Mouse (Mus musculus) layer of hippocampus, adult 2 months (tissue): ENCODE data around the gene Tm6sf2. TPM values are rescaled to one million over a fixed set of nuclear protein-coding genes. Genes with fewer than 3 reads are reported as not detected.
"Not testable (repeated sequence)": the region's sequence is repeated elsewhere in the genome, so short reads cannot be mapped to it uniquely, and the experiment has no call there.

Source experiments
- DNase-seq, 2 experiments: peaks; one replicate each; pipeline ENCODE4 v3.0.0; 2022; ENCODE audit warnings: low spot score in 2 of 2
- H3K27ac ChIP-seq: fragments of 200-600 bp; 2 replicates; pipeline ENCODE4 v1.8.1; 2022
- H3K4me3 ChIP-seq: fragments of 200-600 bp; 2 replicates; pipeline ENCODE4 v1.8.1; 2022; ENCODE audit warnings: mild to moderate bottlenecking
- CTCF ChIP-seq: fragments of 200-600 bp; conservative IDR thresholded peaks from 2 replicates; pipeline ENCODE4 v1.8.1; 2022; ENCODE audit warnings: antibody characterized with exemption, mild to moderate bottlenecking, moderate library complexity
- long read RNA-seq, 2 experiments: library from polyadenylated mRNA; stranded (forward); transcript quantifications; one replicate each; pipeline ENCODE4 v2.0.0; 2021; ENCODE audit warnings: borderline mapping rate in 2 of 2
- total RNA-seq, 2 experiments: library from RNA; stranded (reverse); gene quantifications; 2 replicates each; pipeline ENCODE4 v1.2.3; 2021

Gene Tm6sf2
- 1 to 10 TPM; 3.1 to 7.4 TPM for total RNA-seq
- long read RNA-seq, experiment 1, partial matches to known transcripts, result 0 of 1 reads
- long read RNA-seq, experiment 1, other reads (novel, unspliced or antisense), result 1 of 1 reads
- long read RNA-seq, experiment 2, partial matches to known transcripts, result 0 of 1 reads
- long read RNA-seq, experiment 2, other reads (novel, unspliced or antisense), result 1 of 1 reads

GRCm38 (mm10) chr8:70072441-70073069 lies at the start of gene Tm6sf2:
Gene Tm6sf2 (plus strand): TSS chr8:70072924.
- Histone ChIP-seq H3K27ac (no peak within 1 kb of the TSS), H3K4me3 (no peak within 1 kb of the TSS; the same call in 1 of the 2 replicates)
- DNase-seq, result no peak
- TF ChIP-seq CTCF, result no peak

DNA sequence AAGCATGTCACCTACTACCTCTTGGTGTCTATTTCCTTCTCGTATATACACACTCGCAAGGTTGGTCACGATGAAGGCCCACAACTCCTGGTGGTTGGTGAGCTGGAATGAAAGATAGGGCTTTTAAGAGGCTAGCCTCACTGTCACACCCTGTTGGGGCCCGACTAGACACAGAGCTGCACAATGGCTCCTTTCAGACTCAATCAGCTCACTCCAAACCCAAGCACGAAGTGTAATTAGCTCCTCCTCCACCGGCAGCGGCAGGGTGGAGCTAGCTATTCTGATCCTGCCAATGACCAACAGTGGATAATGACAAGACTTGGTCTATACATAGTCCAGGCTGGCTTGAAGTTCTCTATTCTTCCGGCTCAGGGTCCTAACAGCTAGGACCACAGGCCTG lies 49.1 kb upstream of the Tm6sf2 start:
- Histone ChIP-seq H3K27ac (peak overlapping the region; percentile 29; the same call in 1 of the 2 replicates), H3K4me3 (no peak overlapping the region)
- DNase-seq, result peak in 1 of 2 experiments; percentile 15
- no peak for TF ChIP-seq CTCF

DNA sequence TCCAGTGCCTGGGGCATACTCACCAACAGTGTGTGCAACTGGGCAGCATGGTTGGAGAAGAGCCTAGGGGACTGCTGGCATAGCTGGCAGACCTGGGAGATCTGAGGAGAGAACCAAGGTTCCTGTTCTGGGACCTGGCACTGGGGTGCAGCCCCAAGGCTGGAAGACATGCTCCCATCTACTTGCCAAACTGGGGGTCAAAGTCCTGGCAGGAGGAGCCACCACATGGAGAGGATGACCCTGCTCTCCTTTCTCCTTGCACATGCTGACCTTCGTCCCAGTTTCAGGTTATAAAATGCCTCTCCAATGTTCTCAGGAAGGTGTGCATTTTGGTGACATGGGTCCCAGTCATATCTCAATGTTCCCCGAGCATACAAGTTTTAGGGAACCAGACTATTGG lies 46.6 kb upstream of the Tm6sf2 start:
- no peak overlapping the region for H3K27ac ChIP-seq
- DNase-seq, result no peak
- TF ChIP-seq CTCF, result no peak
- H3K4me3 ChIP-seq, result no peak overlapping the region

- no peak for TF ChIP-seq CTCF
- Histone ChIP-seq H3K27ac (no peak overlapping the region), H3K4me3 (no peak overlapping the region)
- no peak for DNase-seq
Measured at GRCm38 (mm10) chr8:70030255-70030654, 42.5 kb upstream of the Tm6sf2 start.

DNA sequence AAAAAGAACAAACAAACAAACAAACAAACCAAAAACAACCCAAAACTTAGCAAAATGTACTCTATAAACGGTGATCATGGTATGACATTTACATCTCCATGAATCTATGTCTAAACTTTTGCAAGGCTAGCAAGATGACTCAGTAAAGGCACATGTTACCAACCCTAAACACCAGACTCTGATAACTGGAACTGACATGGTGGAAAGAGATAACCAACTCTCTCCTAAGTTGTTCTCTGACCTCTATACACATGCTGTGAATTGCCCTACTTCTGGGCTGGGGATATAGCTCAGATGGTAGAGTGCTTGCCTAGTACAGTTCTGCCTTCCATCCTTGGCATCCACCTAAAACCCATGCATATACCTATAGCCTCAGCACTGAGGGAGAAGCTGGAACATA lies 34.7 kb upstream of the Tm6sf2 start:
- Histone ChIP-seq H3K4me3 (no peak overlapping the region), H3K27ac (no peak overlapping the region)
- TF ChIP-seq CTCF, result no peak
- DNase-seq, result no peak

- no peak for DNase-seq
- TF ChIP-seq CTCF, result no peak
- Histone ChIP-seq H3K27ac (peak overlapping the region; percentile 100), H3K4me3 (peak overlapping the region; percentile 75)
Measured at GRCm38 (mm10) chr8:70041885-70042546, 30.7 kb upstream of the Tm6sf2 start.

GRCm38 (mm10) chr8:70042583-70043455 lies 29.9 kb upstream of the Tm6sf2 start, which contains the start of the genes Mau2 and Sugp1:
Gene Mau2 (minus strand): TSS chr8:70042734.
Gene Sugp1 (plus strand): TSS chr8:70042813.
- no peak for TF ChIP-seq CTCF
- DNase-seq, result peak; percentile 92 to 94
- peak within 1 kb of the TSS; percentile 75 for H3K4me3 ChIP-seq
- H3K27ac ChIP-seq, result peak within 1 kb of the TSS; percentile 100

DNA sequence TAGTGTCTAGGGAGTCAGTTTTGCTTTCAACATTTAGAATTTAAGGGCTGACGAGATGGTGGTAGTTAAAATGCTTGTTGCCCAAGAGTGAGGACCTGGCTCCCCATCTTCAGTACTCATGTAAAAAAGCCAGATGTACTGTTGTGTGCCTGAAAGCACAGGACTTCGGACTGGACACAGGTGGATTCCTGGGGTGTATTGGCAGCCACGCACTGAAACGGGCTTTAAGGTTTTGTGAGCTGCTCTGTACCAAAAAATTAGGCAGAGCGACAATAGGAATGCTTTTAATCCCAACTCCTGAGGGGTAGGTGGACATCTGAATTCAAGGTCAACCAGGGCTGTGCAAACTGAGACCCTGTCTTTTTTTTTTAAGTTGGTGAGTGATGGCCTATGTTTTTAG lies 28.7 kb upstream of the Tm6sf2 start:
- H3K27ac ChIP-seq, result no peak overlapping the region
- TF ChIP-seq CTCF, result no peak
- peak overlapping the region; percentile 75 for H3K4me3 ChIP-seq
- DNase-seq, result no peak

DNA sequence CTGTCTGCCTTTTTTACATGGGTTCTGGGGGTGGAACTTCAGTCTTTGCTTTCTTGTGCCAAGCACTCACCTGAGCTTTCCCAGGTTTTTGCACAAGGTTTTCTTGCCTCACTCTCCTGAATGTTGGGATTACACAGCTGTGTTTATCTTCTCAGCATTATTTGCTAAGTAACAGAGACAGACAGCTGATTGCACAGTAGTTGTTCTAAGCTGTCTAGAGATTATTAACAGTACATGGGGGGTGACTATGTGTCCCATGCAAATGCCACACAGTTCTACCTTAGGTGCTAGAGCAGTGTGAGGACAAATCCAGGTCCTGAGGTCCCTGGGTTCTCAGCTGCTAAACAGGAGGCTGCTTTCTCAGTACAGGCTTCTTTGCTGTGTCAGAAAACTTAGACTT lies 23.1 kb upstream of the Tm6sf2 start:
- DNase-seq, result no peak
- H3K4me3 ChIP-seq, result no peak overlapping the region
- no peak overlapping the region for H3K27ac ChIP-seq
- TF ChIP-seq CTCF, result no peak

GRCm38 (mm10) chr8:70050434-70050833 lies 22.3 kb upstream of the Tm6sf2 start:
- TF ChIP-seq CTCF, result peak; percentile 24; the same call in 1 of the 2 replicates
- not testable (repeated sequence) for H3K27ac ChIP-seq, DNase-seq, H3K4me3 ChIP-seq

DNA sequence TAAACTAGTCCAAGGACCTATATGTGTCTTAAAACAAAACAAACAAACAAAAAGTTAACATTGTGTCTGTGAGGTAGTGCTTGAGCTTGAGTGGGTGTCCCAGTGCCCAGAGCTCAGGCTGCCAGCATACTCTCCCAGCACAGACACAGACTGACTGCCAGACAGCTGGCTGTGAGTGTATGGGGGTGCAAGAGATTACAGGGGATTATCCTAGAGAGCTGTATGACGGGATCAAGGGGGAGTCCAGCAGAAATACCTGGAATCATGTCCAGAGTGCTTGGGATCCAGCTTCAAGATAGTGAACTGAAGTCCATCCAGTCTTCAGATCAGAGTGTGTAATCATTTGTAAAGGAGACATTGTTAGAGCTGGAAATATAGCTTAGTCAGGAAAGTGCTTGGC lies 15.0 kb upstream of the Tm6sf2 start:
- DNase-seq, result no peak
- Histone ChIP-seq H3K4me3 (no peak overlapping the region), H3K27ac (no peak overlapping the region)
- no peak for TF ChIP-seq CTCF

DNA sequence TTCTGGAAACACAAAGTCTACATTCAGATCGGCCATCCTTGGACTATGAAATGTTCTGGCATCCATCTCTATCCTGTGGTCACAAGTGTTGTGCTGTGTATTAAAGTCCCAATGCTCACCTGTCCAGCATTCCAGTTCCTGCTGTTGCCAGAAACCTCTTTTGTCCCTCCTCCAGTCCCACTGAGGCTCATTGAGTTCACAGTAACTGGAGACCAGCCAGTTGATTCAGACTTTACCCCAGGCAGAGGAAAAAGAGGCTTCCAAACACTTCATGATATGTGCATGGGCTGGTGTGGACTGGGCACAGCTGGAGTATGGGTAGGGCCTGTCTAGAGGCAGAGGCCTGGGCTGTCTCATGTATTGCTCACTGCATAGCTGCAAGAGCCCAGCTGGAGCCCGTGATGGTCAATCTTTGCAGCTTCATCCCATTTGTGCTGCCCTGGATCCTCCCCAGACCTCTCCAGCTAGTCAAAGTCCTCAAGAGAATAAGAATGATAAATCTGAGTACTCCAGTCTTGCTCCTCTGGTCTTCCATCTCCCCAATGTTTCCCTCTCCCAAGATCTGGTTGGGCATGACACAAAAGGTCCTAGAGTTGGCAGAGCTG lies 786 bp upstream of the Tm6sf2 start:
- Histone ChIP-seq H3K27ac (no peak overlapping the region), H3K4me3 (no peak overlapping the region)
- no peak for DNase-seq
- TF ChIP-seq CTCF, result no peak

DNA sequence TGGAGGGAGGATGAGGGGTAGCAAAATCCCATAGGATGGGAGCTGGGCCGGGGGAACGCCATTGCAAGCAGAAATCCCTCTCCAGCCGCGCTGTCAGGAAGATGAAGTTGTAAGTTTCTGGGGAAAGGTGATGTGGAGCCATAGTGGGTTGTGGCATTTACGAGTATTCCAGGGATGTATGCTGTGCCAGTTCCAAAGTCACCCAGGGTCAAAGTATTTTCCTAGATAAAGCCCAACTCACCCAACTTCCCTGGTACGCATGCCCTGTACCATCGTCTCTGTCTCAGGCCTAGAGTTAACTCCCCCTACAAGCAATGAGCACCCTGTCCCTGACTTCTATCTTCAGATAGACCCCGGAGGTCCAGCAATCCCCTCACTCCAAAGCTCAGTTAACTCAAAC lies 396 bp downstream of the Tm6sf2 start:
- TF ChIP-seq CTCF, result no peak
- H3K27ac ChIP-seq, result no peak overlapping the region
- no peak for DNase-seq
- no peak overlapping the region for H3K4me3 ChIP-seq
